Mouse (Mus musculus): Measurements from ENCODE around the gene Antxr1.

Gene Antxr1

DNA sequence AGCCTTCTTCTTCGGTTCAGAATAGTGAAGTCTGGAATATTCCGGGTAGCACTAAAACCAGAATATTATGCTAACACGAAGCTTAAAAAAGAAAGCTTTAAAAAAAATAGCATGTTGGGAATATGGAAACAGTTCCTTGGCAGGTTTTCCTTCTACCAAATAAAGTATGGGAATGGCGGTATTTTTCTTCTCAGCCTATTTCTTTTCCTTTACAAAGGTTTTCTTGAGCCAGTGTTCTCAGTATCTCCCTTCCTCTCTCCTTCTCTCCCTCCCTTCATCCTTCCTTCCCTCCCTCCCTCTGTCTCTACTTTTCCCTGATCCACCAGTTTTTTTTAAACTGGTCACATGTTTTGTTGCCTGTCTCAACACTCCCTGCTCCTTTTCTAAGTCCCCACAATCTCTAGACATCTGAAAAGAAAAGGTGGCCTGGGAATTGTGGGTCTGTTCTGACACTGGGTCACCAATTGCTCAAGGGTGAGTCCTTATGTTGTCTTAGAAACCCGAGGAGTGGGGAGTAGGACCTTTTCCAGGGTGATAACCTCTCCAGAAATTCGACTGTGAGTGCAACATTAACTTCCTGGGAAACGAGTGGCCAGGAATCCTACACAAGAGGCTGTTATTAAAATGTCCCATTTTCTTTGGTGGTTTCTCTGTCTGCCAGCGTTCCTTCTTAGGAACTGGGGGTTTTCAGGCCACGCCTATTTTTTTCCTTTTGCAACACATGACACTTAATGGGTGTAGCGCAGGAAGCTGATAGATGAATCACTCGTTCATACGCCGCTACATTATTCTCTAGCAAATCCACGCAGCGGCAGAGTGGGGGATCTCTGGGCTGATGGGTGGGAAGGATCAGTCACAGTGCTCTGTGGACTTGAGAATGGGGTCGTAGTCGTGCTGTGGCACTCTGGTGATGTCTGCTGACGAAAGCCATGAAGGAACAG is 42.4 kb downstream of the Antxr1 start:
- DNase-seq (ENCODE audit: low spot score): no peak

DNA sequence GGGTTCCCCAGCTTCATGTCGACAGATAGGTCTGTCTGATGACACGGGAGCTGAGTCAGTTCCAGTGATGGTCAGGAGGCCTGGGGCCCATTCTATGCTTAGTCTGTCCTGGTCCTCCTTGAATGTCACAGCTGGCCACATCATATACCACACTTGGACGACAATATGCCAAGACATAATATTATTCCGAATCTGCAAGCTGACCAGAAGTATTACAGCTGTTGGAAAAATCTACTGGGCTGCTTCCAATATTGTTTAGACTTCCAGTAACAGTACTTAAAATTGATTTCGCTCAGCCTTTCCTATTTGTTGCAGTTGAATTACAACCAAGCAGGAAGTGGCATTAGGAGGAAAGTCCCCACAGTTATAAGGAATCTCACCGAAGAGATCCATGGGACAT is 48.4 kb downstream of the Antxr1 start:
- DNase-seq (ENCODE audit: low spot score): no peak

DNA sequence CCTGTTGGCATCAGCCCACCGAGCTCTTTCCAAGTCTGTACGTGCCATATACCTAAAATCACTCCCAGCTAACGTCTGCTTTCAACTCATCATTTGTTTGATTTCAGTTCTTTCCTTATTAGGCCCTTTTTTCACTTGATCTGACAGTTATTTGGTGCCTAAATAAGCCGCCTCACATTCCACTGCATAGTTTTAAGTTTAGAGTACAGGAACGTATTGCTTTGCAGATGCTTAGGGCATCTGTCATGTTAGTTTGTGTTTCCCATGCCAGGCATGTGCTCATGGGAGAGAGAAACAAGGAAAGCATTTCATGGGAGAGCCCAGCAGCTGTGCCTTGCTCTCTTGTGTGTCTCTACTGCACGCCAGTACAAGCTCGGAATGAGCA is 50.3 kb downstream of the Antxr1 start:
- no peak for DNase-seq (ENCODE audit: low spot score)

DNA sequence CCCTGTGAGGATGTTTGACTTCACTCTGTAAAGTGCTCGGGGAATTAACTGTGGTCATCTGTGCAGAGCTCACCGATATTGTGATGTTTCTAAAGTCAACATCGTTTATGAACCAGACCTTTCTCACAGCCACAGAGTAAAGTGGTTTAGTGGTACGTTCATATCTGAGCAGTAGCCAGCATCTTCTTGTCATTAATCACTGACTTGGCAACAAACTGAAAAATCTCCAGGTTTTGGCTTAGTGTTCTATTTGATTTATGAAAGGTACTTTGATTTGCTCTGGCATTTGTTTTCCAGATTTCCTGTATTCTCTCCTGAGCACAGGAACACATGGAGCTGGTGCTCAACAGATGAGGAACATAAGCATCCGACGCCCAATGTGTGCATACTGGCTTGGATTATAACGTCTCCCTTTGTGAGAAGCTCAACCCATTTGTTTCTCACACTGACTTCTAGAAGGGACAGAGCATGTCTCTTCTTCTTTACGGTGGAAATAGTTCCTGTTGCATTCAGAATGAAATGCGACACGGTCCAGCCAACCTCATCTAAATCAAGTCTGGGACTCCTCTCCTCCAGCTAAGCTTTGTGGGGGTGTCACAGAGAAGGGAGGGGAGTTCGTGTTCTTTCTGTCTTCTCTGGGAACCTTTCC is 50.8 kb downstream of the Antxr1 start:
- DNase-seq (ENCODE audit: low spot score): no peak

DNA sequence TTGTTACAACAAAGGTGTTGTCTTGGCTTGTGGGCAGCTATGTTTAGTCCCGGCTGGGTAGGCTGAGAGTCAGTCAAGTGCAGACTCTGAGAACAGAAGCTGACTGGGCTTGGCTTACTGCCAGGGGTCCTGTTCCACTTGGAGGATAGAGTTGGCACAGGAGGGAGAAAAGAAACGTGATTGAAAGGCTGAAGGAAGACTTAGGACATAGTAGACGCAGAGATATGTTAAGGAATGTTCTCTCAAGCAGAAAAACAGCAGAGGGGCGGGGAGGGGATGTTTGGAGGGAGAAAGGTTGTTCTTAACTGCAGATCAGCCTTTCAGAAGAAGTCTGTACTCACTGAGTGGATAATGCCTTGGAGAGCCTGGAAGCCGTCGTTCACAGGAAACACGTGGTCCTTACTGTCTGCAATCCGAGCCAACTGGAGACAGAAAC is 53.3 kb downstream of the Antxr1 start:
- peak; percentile 86 for DNase-seq (ENCODE audit: low spot score)

DNA sequence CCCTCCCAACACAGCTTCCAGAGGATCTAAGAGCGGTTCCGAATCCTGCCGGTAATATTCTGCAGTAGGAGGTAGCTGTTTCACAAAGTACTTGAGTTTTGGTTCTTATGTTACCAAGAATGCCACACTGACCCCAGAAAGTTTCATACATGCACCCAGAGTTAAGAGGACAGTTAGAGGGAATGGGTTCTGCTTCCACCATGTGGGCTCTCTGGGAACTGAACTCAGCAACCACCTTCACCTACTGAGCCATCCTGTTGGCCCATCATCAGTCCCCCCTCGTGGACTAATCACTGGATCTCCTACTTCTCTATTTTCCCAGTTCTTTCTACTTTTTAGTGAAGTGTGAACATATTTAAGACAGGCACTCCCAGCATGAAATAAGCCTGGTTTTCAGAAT is 53.9 kb downstream of the Antxr1 start:
- no peak for DNase-seq (ENCODE audit: low spot score)

DNA sequence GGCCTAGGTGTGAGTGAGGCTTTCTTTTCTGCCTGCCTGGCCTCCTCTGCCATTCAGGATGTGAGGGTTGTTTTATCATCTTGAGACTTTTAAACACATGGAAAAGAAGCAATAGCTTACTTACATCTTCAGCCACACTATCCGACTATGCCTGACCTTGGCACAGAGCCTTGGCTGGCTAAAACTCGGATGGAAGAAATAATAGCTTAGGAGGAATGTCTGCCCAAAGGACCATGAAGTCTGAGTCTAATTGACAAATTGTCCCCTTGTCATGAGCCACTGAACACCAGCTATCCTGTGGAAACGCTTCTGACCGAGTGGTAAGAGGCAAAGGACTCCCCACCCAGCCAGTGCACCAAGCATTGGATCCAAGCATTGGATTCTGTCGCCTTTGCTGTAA is 57.5 kb downstream of the Antxr1 start:
- DNase-seq (ENCODE audit: low spot score): no peak

DNA sequence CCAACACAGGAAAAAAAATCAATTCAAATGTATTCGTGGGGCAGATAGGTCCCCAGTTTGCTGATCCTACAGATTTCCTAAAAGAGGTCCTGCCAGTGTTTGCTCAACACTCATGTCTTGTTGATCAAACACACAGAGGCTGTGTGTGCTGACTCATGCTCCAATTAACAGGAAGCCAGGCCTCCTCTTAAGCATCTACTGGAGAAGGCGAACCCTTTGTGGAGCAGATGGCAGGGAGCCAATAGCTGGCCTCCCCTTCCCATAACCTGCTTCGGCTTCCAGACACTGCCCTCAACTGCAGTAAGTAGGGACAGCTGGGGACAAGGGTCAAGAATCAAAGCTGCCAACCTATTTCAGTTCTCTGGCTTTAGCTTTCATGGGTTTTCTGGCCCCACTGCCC is 58.1 kb downstream of the Antxr1 start:
- peak; percentile 83 for DNase-seq (ENCODE audit: low spot score)

DNA sequence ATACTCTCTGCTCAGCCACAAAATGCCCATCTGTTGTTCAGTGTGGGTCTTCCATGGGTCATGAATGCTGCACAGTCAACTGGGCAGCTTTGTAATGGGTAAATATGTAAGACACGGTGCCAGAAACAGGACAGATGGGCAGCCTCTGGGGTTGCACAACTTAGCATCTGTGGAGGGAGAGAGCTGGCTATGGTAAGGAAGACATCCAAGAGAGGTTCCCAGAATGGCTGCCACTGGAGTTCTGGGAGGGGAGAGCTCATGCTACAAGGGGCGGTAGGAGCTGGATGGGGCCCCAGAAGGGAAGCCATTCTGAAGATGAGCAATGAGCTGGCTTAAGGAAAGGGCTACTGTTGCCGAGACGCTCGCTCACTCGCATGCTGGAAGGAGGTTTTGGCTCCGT is 58.7 kb downstream of the Antxr1 start:
- DNase-seq (ENCODE audit: low spot score): no peak

DNA sequence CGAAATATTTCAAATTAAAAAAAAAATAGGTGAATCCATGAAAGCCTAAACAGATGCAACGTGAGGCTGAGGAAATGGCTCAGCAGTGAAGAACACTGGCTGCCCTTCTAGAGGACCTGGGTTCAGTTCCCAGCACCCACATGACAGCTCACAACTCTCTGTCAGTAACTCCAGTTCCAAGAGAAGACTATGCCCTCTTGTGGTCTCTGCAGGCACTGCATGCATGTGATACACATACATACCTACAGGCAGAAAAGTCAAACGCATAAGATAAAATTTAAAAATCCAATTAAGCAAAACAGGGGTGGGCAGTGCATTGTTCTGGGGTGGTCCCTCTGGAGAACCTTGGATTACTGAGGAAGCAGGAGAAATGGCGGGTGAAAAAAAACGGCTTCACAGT is 60.8 kb downstream of the Antxr1 start:
- DNase-seq (ENCODE audit: low spot score): no peak

DNA sequence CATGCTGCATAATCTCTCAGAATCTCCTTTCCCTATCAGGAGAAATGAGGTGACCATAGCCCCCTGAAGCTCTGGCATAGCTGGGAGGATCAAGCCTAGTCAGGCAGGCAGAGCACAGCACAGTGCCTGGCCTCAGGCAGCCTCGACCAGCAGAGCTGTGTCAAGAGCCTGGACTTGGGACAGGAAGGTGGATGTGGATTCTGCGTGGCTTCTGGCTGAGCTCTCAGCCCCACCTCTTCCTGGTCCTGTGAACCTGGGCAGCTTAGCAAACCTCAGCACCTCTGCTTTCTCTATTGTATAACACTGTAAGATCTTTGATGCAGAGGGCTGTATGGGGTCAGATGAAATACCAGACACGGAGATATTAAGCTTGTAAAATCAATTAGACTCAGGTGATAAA is 61.8 kb downstream of the Antxr1 start:
- no peak for DNase-seq (ENCODE audit: low spot score)

DNA sequence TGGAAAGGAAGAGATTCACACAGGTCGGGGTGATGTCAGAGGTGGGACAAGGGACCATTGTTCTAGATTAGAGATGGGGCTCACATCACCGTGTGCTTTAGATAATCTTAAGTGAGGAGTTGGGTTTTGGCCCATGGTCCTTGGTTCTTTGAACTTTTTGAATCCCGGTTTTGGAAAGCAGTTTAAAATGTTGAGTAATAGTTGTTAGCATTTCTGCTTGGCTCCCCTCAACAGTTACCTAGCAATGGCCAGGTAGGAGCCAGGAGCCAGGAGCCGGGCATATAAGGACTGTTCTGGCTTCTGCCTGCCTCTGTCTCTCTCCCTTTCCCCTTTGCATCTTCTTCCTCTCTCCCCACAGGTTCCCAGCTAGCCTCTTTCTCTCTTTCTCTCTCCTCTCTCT is 62.5 kb downstream of the Antxr1 start:
- no peak for DNase-seq (ENCODE audit: low spot score)

DNA sequence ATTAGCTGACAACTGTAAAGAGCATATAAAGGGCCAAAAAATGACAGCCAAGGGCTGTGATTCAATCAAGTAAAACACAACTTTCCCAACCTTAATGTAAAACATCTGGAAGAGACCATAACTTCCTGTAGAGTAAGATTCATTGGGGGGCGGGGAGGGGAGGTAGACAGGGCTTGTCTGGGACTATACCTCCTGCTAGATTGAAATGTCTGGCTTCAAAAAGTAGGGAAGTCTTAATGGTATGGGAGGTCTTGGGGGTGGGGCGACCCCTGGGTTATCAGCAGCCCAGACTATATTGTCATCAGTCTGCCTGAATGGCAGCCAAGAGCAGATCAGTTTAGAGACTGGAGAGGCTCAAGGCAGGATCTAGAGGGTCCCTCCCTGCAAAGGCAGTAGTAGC is 63.4 kb downstream of the Antxr1 start:
- DNase-seq (ENCODE audit: low spot score): no peak

DNA sequence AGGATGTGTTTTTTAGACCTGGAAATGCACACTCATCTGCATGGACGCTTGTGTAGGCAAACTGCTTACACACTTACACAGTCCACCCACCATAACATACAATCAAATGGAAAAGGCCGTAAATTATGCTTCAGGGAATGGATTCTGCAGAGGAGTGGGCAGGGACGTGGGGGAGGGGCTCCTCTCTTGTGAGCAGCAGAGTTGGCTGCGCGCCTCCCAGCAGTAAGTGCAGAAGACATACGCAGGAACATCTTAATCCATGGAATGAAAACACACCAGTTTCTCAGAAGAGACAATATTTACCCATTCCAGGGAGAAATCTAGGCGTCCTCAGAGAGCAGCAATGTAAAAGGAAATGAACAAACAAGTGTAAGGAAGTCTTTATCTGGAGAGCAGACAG is 65.2 kb downstream of the Antxr1 start:
- DNase-seq (ENCODE audit: low spot score): no peak

DNA sequence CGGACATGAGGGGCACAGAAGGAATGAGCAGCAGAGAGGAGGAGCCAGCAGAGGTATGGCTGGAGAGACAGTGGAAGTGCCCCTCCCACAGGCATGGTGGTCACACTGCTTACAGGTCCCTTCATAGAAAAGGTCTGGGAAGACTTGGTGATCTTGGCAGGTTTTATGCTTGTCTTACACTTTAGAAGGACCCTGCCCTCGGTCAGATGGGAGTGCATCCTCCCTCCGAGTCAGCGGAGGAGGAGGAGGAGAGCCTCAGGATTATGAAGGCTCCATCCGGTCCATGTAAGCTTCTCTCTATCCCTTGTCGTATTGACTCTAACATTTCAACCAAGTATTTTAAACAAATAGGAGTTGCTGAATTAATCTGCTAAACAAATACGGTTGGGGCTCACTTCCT is 65.7 kb downstream of the Antxr1 start:
- no peak for DNase-seq (ENCODE audit: low spot score)

DNA sequence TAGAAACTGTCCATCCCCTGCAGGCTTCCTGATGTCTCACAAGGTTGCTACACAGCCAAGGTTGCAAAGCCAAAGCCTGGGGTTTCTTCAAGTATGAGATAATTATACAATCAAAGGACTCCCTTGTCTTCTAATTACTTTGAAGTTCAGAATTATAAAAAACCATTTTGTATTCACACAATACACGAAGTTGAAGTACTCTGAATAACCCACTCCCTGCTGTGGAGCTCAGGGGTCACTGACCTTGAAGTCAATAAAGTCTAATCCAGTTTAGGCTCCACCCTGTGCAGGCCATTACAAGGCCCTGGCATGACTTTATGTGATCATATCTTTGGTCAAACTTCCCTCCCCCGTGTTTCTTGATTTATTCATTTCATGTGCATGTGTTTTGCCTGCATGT is 73.0 kb downstream of the Antxr1 start:
- DNase-seq (ENCODE audit: low spot score): no peak

DNA sequence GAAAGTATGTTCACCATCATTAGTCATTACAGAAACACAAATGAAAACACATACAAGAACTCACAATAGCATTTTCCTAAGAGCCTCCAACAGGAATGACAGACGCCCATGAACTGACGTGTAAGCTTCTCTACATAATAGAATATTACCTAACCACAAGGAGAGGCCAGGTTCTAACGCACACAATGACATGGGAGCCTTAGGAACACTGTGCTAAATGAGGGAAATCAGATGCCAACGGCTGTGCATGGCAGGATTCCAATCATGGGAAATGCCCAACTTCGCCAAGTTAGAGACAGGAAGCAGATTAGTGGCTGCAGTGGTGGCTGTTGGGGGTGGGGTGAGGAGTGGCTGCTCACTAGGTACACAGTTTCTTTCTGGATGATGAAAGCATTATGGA is 76.6 kb downstream of the Antxr1 start:
- DNase-seq (ENCODE audit: low spot score): peak; percentile 43

DNA sequence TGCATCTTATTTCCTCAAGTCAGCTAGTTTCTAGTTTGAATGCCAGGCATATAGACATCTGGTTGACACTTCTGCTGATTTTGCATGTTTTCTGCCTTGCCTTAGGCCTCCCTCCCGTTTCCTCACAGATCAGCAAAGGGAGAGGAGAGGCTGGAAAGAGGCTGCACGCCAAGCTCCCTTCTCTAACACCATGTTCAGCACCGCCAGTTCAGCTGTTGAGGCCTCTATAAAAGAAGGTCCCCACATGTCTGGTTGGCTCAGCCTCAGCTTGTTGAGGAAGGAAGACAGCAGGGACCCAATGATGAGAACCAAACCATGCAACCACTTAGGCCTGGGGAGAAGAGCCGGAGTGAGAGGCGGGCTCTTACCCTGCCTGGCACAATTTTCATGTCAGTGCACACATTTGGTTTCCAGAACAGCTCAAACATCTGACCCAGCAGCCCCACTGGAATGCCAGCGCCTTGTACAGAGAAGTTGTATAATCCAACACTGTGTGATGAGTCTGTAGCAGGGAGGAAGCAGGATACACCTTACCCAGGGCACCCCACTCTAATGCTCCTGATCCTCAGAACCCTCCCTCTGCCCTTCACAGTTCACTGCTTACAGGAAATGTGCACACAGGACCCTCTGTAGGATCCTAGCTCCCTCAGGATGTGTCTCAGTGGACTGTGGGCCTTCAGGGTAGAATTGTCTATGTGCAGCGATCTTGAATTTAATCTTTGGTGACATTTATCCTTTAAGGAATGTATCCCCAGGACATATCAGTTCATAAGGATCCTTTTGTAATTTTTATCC is 77.4 kb downstream of the Antxr1 start:
- DNase-seq (ENCODE audit: low spot score): peak; percentile 41

DNA sequence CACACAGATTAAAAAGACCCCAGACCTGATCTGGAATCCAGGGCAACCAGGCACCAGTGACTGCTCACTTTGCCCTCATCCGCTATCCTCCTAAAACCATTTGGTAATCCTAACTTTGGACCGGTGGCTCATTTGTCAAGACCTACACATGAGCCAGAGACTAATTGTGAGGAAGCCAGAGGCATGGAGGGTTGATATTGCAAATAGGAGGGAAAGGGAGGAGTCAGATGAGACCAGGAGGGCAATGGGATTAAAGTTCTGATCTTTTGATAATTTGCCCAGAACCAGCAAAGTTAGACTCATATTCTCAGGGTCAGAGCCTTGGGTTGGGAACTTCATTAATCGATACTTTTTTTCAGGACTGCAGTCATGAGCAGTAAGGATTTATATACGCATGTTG is 78.2 kb downstream of the Antxr1 start:
- no peak for DNase-seq (ENCODE audit: low spot score)

DNA sequence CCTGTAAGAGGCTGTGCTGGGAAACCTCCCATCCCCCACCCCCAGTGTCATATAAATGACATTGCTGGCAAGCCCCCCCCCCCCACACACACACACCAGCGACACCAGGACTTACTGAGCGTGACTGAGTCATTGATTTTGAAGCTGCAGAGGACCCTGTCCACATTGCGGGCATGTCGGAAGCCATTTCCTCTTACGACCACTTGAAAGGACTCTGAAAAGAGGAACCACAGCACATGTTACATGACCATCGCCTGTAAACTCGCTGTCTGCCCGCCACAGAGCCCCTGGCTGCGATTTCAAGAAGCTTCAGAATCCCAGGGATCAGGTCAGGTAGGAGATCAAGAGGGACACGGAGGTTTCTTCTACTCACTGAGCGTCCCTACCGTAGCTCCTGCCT is 80.0 kb downstream of the Antxr1 start:
- no peak for DNase-seq (ENCODE audit: low spot score)

DNA sequence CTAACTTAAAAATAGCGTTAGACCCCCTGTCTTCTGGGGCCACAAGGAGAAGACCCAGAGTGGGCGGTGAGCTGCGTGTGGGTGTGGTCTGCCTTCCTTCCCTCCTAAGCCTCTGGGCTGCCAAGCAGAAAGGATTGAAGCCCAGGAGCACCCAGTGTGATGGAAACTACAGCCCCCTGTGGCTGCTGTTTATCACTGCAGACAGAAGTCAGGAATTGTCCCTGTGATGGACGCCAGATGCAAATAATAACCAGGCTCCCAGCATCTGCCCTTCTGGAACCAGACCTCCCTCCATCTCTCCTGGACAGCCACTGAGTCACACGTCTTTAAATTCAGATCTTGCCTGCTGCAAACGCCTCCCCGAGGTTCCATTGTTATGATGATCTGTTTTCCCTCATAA is 80.9 kb downstream of the Antxr1 start:
- DNase-seq (ENCODE audit: low spot score): no peak

DNA sequence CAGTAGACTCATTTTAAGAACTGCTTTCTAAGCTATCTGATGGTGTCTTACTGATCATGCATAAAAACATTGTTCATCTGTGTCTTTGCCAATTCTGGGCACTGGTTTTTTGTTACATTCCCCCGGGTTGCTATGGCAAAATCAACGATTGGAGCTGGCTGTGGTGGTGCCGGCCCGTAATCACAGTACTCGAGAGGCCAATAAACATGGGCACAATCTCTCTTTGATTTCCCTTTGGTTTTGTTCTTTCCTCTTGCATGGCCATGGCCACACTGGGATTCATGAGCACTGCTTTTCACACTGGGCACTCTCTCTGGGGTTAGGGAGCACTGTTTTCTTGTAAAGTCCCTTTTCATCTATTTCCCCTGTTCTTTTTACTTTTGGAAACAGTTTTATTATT is 83.9 kb downstream of the Antxr1 start:
- no peak for DNase-seq (ENCODE audit: low spot score)

DNA sequence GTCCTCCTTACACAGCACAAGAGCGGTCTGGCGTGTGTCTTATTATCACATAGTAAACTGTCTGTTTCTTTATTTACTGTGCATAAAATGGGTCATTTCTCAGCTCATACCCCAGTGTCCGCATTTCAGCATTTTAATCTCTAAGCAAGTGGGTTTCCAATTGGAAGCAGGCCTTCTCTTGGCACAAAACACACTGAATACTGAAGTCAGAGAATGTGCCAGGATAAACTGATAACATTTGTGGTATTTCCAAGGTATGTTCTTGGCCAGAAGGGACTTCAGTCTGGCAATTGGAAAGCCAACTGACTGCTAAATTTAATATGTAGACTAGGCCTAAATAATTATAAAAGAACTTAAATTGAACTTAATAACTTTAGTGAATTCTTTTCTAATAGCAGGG is 84.9 kb downstream of the Antxr1 start:
- no peak for DNase-seq (ENCODE audit: low spot score)
